In the genomic region with DNA sequence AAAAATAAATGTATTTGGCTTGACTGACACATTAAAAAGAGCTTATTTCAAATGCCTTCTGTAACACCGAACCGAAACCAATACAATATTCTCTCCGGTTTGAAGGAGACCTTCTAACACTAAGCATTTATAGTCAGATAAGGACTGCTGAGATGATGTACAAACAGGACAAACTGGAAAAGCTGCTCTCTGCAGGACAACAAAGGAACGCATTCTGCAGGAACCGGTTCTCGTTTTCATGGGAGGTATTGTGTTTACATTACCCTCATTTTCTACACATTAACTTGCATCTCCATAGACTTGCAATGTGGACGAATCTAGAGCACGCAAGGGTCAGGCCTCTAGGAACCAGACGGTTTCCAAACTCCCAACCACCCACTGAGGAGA, we compare ENCODE assay signal across 18 mouse cellular contexts. TPM values are rescaled to one million over a fixed set of nuclear protein-coding genes. Genes with fewer than 3 reads are reported as not detected.
DNase-seq lines count a peak whose midpoint lies in the region; ATAC-seq lines count a peak whose summit lies in the region.
"Had no signal": no experiment of that assay in that cellular context is flagged by ENCODE, and none has a peak within 500 bp of the region (broad histone marks: within the 10 kb centered on the region; RNA-seq: fewer than 3 reads in every experiment).

No protein-coding gene starts in this region.

- no peak overlapping the region for H3K27ac ChIP-seq in forebrain, embryonic 11.5 days (ENCODE audit: low read depth, low read length)
- H3K27ac ChIP-seq in forebrain, embryonic 12.5 days: no peak overlapping the region
- H3K27ac ChIP-seq in lung, embryonic 16.5 days (ENCODE audit: low read length): peak overlapping the region; percentile 18; the same call in 1 of the 2 replicates
- no peak overlapping the region for H3K27ac ChIP-seq in intestine, embryonic 15.5 days
- H3K27ac ChIP-seq in stomach, embryonic 15.5 days: peak overlapping the region; percentile 67
- H3K27ac ChIP-seq: hindbrain, embryonic 13.5 days; limb, embryonic 13.5 days; liver, embryonic 12.5 days; neural tube, embryonic 12.5 days had no signal

- H3K4me1 ChIP-seq in forebrain, embryonic 11.5 days (replicated peaks; ENCODE audit: control insufficient read depth, insufficient read depth, low read length): no peaks in the 10 kb centered on the region
- H3K4me1 ChIP-seq in forebrain, embryonic 12.5 days: no peaks in the 10 kb centered on the region
- H3K4me1 ChIP-seq in lung, embryonic 16.5 days (replicated peaks; ENCODE audit: control insufficient read depth, insufficient read depth, low read length): peaks cover 3% of the 10 kb centered on the region; the same call in 1 of the 2 replicates
- peaks cover 4% of the 10 kb centered on the region; the same call in 1 of the 2 replicates for H3K4me1 ChIP-seq in intestine, embryonic 15.5 days (replicated peaks)
- H3K4me1 ChIP-seq in stomach, embryonic 15.5 days: no peaks in the 10 kb centered on the region
- H3K4me1 ChIP-seq: hindbrain, embryonic 13.5 days; liver, embryonic 12.5 days; neural tube, embryonic 12.5 days had no signal

- H3K4me2 ChIP-seq in forebrain, embryonic 11.5 days (ENCODE audit: low read depth, low read length, severe bottlenecking): no peak overlapping the region
- H3K4me2 ChIP-seq in forebrain, embryonic 12.5 days: no peak overlapping the region
- peak overlapping the region; percentile 18; the same call in 1 of the 2 replicates for H3K4me2 ChIP-seq in lung, embryonic 16.5 days (ENCODE audit: low read depth, low read length)
- H3K4me2 ChIP-seq in intestine, embryonic 15.5 days (replicated peaks): peak overlapping the region; percentile 30
- peak overlapping the region; percentile 34 for H3K4me2 ChIP-seq in stomach, embryonic 15.5 days
- H3K4me2 ChIP-seq: hindbrain, embryonic 13.5 days; limb, embryonic 13.5 days; liver, embryonic 12.5 days; neural tube, embryonic 12.5 days had no signal

- no peaks in the 10 kb centered on the region for H3K36me3 ChIP-seq in forebrain, embryonic 11.5 days (ENCODE audit: control insufficient read depth, insufficient read depth, low read length)
- H3K36me3 ChIP-seq in forebrain, embryonic 12.5 days (replicated peaks): no peaks in the 10 kb centered on the region
- no peaks in the 10 kb centered on the region for H3K36me3 ChIP-seq in lung, embryonic 16.5 days (ENCODE audit: control insufficient read depth, insufficient read depth, low read length)
- no peaks in the 10 kb centered on the region for H3K36me3 ChIP-seq in intestine, embryonic 15.5 days
- H3K36me3 ChIP-seq in stomach, embryonic 15.5 days: no peaks in the 10 kb centered on the region
- H3K36me3 ChIP-seq: hindbrain, embryonic 13.5 days; limb, embryonic 13.5 days; liver, embryonic 12.5 days; neural tube, embryonic 12.5 days had no signal

- H3K9ac ChIP-seq in forebrain, embryonic 11.5 days (ENCODE audit: low read length): no peak overlapping the region
- H3K9ac ChIP-seq in forebrain, embryonic 12.5 days: no peak overlapping the region
- no peak overlapping the region for H3K9ac ChIP-seq in lung, embryonic 16.5 days (ENCODE audit: low read length)
- H3K9ac ChIP-seq in intestine, embryonic 15.5 days: no peak overlapping the region
- H3K9ac ChIP-seq in stomach, embryonic 15.5 days: no peak overlapping the region
- H3K9ac ChIP-seq: hindbrain, embryonic 13.5 days; limb, embryonic 13.5 days; liver, embryonic 12.5 days; neural tube, embryonic 12.5 days had no signal

- no peaks in the 10 kb centered on the region for H3K27me3 ChIP-seq in forebrain, embryonic 11.5 days (ENCODE audit: control insufficient read depth, insufficient read depth, low read length)
- H3K27me3 ChIP-seq in forebrain, embryonic 12.5 days: no peaks in the 10 kb centered on the region
- no peaks in the 10 kb centered on the region for H3K27me3 ChIP-seq in lung, embryonic 16.5 days (ENCODE audit: control insufficient read depth, insufficient read depth, low read depth, low read length)
- H3K27me3 ChIP-seq in intestine, embryonic 15.5 days (replicated peaks): no peaks in the 10 kb centered on the region
- H3K27me3 ChIP-seq in stomach, embryonic 15.5 days (replicated peaks): no peaks in the 10 kb centered on the region
- H3K27me3 ChIP-seq: hindbrain, embryonic 13.5 days; limb, embryonic 13.5 days; neural tube, embryonic 12.5 days had no signal

- 91% methylated on average over 9 of the region's 9 CpGs for WGBS in forebrain, embryonic 11.5 days
- 88% methylated on average over 9 of the region's 9 CpGs for WGBS in forebrain, embryonic 12.5 days
- 51% methylated on average over 9 of the region's 9 CpGs for WGBS in lung, embryonic 16.5 days
- 63% methylated on average over 9 of the region's 9 CpGs for WGBS in intestine, embryonic 15.5 days
- 59% methylated on average over 9 of the region's 9 CpGs for WGBS in stomach, embryonic 15.5 days

- peak; percentile 19 for DNase-seq in forebrain, embryonic 11.5 days (ENCODE audit: low spot score)
- DNase-seq in lung, postnatal 14 days: no peak
- no peak for DNase-seq in kidney, postnatal 25 days
- no peak for DNase-seq in frontal cortex, postnatal 36 days (ENCODE audit: low spot score in 2 of 2)
- DNase-seq: cerebellum, adult 8-10 months; embryo, embryonic 11 days; layer of hippocampus, adult 9-11 months; midbrain, embryonic 14.5 days had no signal

- no peaks in the 10 kb centered on the region for H3K9me3 ChIP-seq in forebrain, embryonic 11.5 days (ENCODE audit: control insufficient read depth, low read length)
- H3K9me3 ChIP-seq in forebrain, embryonic 12.5 days: no peaks in the 10 kb centered on the region
- H3K9me3 ChIP-seq in lung, embryonic 16.5 days (ENCODE audit: control insufficient read depth, low read length): no peaks in the 10 kb centered on the region
- H3K9me3 ChIP-seq in intestine, embryonic 15.5 days: no peaks in the 10 kb centered on the region
- no peaks in the 10 kb centered on the region for H3K9me3 ChIP-seq in stomach, embryonic 15.5 days
- H3K9me3 ChIP-seq: hindbrain, embryonic 13.5 days; limb, embryonic 13.5 days; liver, embryonic 12.5 days; neural tube, embryonic 12.5 days had no signal

- ATAC-seq in forebrain, embryonic 11.5 days (replicated peaks; ENCODE audit: low FRiP score): no peak
- no peak for ATAC-seq in forebrain, embryonic 12.5 days (ENCODE audit: low FRiP score)
- ATAC-seq in lung, embryonic 16.5 days (ENCODE audit: low read depth): peak; percentile 47
- peak; percentile 86 for ATAC-seq in intestine, embryonic 15.5 days
- ATAC-seq in stomach, embryonic 15.5 days (ENCODE audit: insufficient read depth, low FRiP score, low read depth): peak; percentile 85
- ATAC-seq: forebrain, embryonic 14.5 days; liver, embryonic 12.5 days had no signal

- H3K4me3 ChIP-seq in forebrain, embryonic 11.5 days (ENCODE audit: low read depth, low read length): no peak overlapping the region
- H3K4me3 ChIP-seq in forebrain, embryonic 12.5 days (replicated peaks): no peak overlapping the region
- H3K4me3 ChIP-seq in lung, embryonic 16.5 days (ENCODE audit: low read length): 0 out of 2 replicates have a peak overlapping the region, but pooled peaks have one; percentile 10
- peak overlapping the region; percentile 12; the same call in 1 of the 2 replicates for H3K4me3 ChIP-seq in intestine, embryonic 15.5 days (replicated peaks)
- 0 out of 2 replicates have a peak overlapping the region, but pooled peaks have one; percentile 9 for H3K4me3 ChIP-seq in stomach, embryonic 15.5 days (replicated peaks)
- H3K4me3 ChIP-seq: hindbrain, embryonic 13.5 days; limb, embryonic 13.5 days; liver, embryonic 12.5 days; neural tube, embryonic 12.5 days had no signal

RNA-seq across cellular contexts. Expression of gene Bcl2l14, which starts 7.6 kb away (rescaled TPM):
- polyA plus RNA-seq in forebrain, embryonic 11.5 days (2014; fragmentation: Nextera tagmentation; extraction: Ambion mirVana): 0.24 and 0.33 TPM in 2 replicates
- 0.21 and 0.34 TPM in 2 replicates for polyA plus RNA-seq in forebrain, embryonic 12.5 days (2016; fragmentation: Nextera tagmentation; extraction: Ambion mirVana)
- 5.0 and 5.4 TPM in 2 replicates for polyA plus RNA-seq in lung, embryonic 16.5 days (2015; fragmentation: Nextera tagmentation; extraction: Ambion mirVana)
- polyA plus RNA-seq in intestine, embryonic 15.5 days (2015; fragmentation: Nextera tagmentation; extraction: Ambion mirVana): 3.9 TPM in 2 replicates
- polyA plus RNA-seq in stomach, embryonic 15.5 days (2015; fragmentation: Nextera tagmentation; extraction: Ambion mirVana): 12.0 and 13.1 TPM in 2 replicates
- polyA plus RNA-seq: brain, embryonic 14.5 days; forebrain, embryonic 14.5 days; midbrain, embryonic 14.5 days had no signal

Comparison
In these comparisons a context has a peak if more than half of its experiments do, and no peak if none do; other contexts are left out.
1. ATAC-seq: peak in lung, embryonic 16.5 days (single experiment), intestine, embryonic 15.5 days (single experiment) and stomach, embryonic 15.5 days (single experiment); none in forebrain, embryonic 11.5 days (single experiment) and forebrain, embryonic 12.5 days (single experiment).
2. H3K27ac ChIP-seq: peak in lung, embryonic 16.5 days (single experiment) and stomach, embryonic 15.5 days (single experiment); none in forebrain, embryonic 11.5 days (single experiment), forebrain, embryonic 12.5 days (single experiment) and intestine, embryonic 15.5 days (single experiment).
3. H3K4me2 ChIP-seq: peak in lung, embryonic 16.5 days (single experiment), intestine, embryonic 15.5 days (single experiment) and stomach, embryonic 15.5 days (single experiment); none in forebrain, embryonic 11.5 days (single experiment) and forebrain, embryonic 12.5 days (single experiment).
4. H3K4me3 ChIP-seq: peak in lung, embryonic 16.5 days (single experiment), intestine, embryonic 15.5 days (single experiment) and stomach, embryonic 15.5 days (single experiment); none in forebrain, embryonic 11.5 days (single experiment) and forebrain, embryonic 12.5 days (single experiment).